Mouse (Mus musculus): ENCODE measurements around the gene Cep57l1.

GRCm38 (mm10) chr10:41719587-41719986 is 90.1 kb downstream of the Cep57l1 start:
- TF ChIP-seq POLR2A (IDR thresholded peaks at IDR 0.05; ENCODE audit: low read depth, low read length) (no peak), CTCF (conservative IDR thresholded peaks at IDR 0.05; ENCODE audit: insufficient read depth, insufficient read length, low read depth, low read length) (no peak)

All from kidney, adult 2 months (tissue).